Mouse (Mus musculus): Measurements from ENCODE around the gene Ddx55. TPM values are rescaled to one million over a fixed set of nuclear protein-coding genes. Genes with fewer than 3 reads are reported as not detected.

Ddx55 gene
- polyA plus RNA-seq, 1 experiment from 2014 or later, result 8.4 TPM

DNA sequence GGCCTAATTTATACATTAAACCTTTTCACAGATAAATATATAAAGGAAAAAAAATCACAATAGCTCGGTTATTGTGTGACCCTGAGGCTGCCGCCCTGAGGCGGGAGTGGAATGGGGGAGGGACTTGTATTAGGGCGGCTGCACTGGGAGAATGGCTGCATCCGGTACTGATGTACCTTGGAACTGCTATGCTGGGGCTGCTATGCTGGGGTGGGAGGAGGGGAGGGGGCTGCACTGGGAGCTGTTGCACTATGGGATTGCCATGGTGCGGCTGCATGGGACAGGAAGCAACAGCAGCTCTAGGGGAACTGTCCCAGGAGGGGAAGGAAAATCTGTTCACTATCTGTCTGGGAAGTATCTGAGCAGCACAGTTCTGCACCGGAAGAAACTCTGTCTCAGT, 20.2 kb upstream of the Ddx55 start:
- WGBS, result 31% methylated on average over 7 of the region's 7 CpGs
- H3K4me1 ChIP-seq (ENCODE audit: control insufficient read depth, insufficient read depth, low read length), result peaks cover 41% of the 10 kb centered on the region

GRCm38 (mm10) chr5:124535016-124535415, 17.6 kb upstream of the Ddx55 start:
- H3K4me1 ChIP-seq (ENCODE audit: control insufficient read depth, insufficient read depth, low read length), result peaks cover 22% of the 10 kb centered on the region
- 41% methylated on average over 5 of the region's 5 CpGs for WGBS
- no peak overlapping the region for H3K9ac ChIP-seq (ENCODE audit: low read length)
- no peak overlapping the region for H3K4me2 ChIP-seq (ENCODE audit: low read depth, low read length)
- no peak for ATAC-seq (replicated peaks; ENCODE audit: extremely low read depth, insufficient read depth, low FRiP score)
- H3K4me3 ChIP-seq (ENCODE audit: low read length), result no peak overlapping the region
- no peaks in the 10 kb centered on the region for H3K36me3 ChIP-seq (ENCODE audit: control insufficient read depth, insufficient read depth)
- no peaks in the 10 kb centered on the region for H3K27me3 ChIP-seq (ENCODE audit: control insufficient read depth, insufficient read depth, low read length)
- no peaks in the 10 kb centered on the region for H3K9me3 ChIP-seq (replicated peaks; ENCODE audit: control insufficient read depth, low read length)
- no peak overlapping the region for H3K27ac ChIP-seq (ENCODE audit: low read length)

More for the DNA sequence above, 20.2 kb upstream of the Ddx55 start:
- ATAC-seq (replicated peaks; ENCODE audit: extremely low read depth, insufficient read depth, low FRiP score), result peak; percentile 8; the same call in 1 of the 2 replicates
- H3K27me3 ChIP-seq (ENCODE audit: control insufficient read depth, insufficient read depth, low read length), result no peaks in the 10 kb centered on the region
- H3K9ac ChIP-seq (ENCODE audit: low read length), result no peak overlapping the region
- H3K9me3 ChIP-seq (replicated peaks; ENCODE audit: control insufficient read depth, low read length), result no peaks in the 10 kb centered on the region
- peak overlapping the region; percentile 92 for H3K27ac ChIP-seq (ENCODE audit: low read length)
- no peak overlapping the region for H3K4me2 ChIP-seq (ENCODE audit: low read depth, low read length)
- no peak overlapping the region for H3K4me3 ChIP-seq (ENCODE audit: low read length)
- H3K36me3 ChIP-seq (ENCODE audit: control insufficient read depth, insufficient read depth), result no peaks in the 10 kb centered on the region

- H3K9ac ChIP-seq (ENCODE audit: low read length), result peak overlapping the region; percentile 65
- no peaks in the 10 kb centered on the region for H3K36me3 ChIP-seq (ENCODE audit: control insufficient read depth, insufficient read depth)
- H3K9me3 ChIP-seq (replicated peaks; ENCODE audit: control insufficient read depth, low read length), result no peaks in the 10 kb centered on the region
- peak overlapping the region; percentile 43 for H3K4me3 ChIP-seq (ENCODE audit: low read length)
- 2% methylated on average over 16 of the region's 17 CpGs for WGBS
- H3K27ac ChIP-seq (ENCODE audit: low read length), result peak overlapping the region; percentile 72
- no peak for ATAC-seq (replicated peaks; ENCODE audit: extremely low read depth, insufficient read depth, low FRiP score)
- peak overlapping the region; percentile 65 for H3K4me2 ChIP-seq (ENCODE audit: low read depth, low read length)
- H3K27me3 ChIP-seq (ENCODE audit: control insufficient read depth, insufficient read depth, low read length), result no peaks in the 10 kb centered on the region
- H3K4me1 ChIP-seq (ENCODE audit: control insufficient read depth, insufficient read depth, low read length), result peaks cover 17% of the 10 kb centered on the region
Measured at GRCm38 (mm10) chr5:124536776-124537175, 15.9 kb upstream of the Ddx55 start.

DNA sequence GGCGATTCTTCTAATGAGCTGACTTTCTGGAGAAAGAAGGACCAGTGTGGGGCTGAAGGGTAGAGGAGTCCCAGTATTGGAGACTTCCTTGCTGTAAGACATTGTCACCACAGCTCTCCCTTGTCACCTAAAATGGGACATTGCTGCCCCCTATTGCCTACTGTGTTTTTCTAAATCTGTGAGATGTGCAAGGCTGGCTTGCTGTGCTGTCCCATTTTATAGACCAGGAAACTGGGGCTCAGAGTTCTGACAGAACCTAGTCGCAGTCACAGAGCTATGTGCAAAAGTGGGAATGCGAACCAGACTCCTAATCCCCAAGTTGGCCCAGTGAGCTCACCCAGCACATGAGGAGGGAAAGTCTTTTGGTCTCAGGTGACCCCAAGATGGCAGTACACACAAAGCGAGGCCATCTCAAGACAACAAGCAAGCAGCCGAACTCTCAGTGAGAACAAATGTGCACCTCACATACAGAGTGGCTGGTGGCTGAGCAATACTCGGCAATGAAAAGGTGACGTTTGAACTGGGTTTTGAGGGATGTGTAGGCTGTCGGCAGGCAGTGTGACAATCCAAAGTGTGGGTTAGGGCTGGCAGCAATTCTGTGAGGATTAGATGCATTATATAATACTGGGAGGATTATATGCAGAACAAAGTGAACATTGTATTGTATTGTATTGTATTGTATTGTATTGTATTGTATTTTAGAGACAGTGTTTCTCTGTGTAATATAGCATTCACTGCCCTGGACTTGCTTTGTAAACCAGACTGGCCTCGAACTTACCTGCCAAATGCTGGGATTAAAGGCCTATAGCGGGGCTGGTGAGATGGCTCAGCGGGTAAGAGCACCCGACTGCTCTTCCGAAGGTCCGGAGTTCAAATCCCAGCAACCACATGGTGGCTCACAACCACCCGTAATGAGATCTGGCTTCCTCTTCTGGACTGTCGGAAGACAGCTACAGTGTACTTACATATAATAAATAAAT, 13.6 kb upstream of the Ddx55 start:
- no peaks in the 10 kb centered on the region for H3K9me3 ChIP-seq (replicated peaks; ENCODE audit: control insufficient read depth, low read length)
- peaks cover 26% of the 10 kb centered on the region for H3K4me1 ChIP-seq (ENCODE audit: control insufficient read depth, insufficient read depth, low read length)
- peaks cover 8% of the 10 kb centered on the region for H3K36me3 ChIP-seq (ENCODE audit: control insufficient read depth, insufficient read depth)
- no peak overlapping the region for H3K4me3 ChIP-seq (ENCODE audit: low read length)
- no peak overlapping the region for H3K27ac ChIP-seq (ENCODE audit: low read length)
- no peak overlapping the region for H3K9ac ChIP-seq (ENCODE audit: low read length)
- no peak for ATAC-seq (replicated peaks; ENCODE audit: extremely low read depth, insufficient read depth, low FRiP score)
- H3K27me3 ChIP-seq (ENCODE audit: control insufficient read depth, insufficient read depth, low read length), result no peaks in the 10 kb centered on the region
- no peak overlapping the region for H3K4me2 ChIP-seq (ENCODE audit: low read depth, low read length)
- 77% methylated on average over 15 of the region's 16 CpGs for WGBS

GRCm38 (mm10) chr5:124539905-124540304, 12.8 kb upstream of the Ddx55 start:
- Histone ChIP-seq H3K27me3 (ENCODE audit: control insufficient read depth, insufficient read depth, low read length) (no peaks in the 10 kb centered on the region), H3K9ac (ENCODE audit: low read length) (peak overlapping the region; percentile 22; the same call in 1 of the 2 replicates), H3K4me2 (ENCODE audit: low read depth, low read length) (peak overlapping the region; percentile 49), H3K36me3 (ENCODE audit: control insufficient read depth, insufficient read depth) (peaks cover 16% of the 10 kb centered on the region), H3K9me3 (replicated peaks; ENCODE audit: control insufficient read depth, low read length) (no peaks in the 10 kb centered on the region), H3K27ac (ENCODE audit: low read length) (peak overlapping the region; percentile 52), H3K4me1 (ENCODE audit: control insufficient read depth, insufficient read depth, low read length) (peaks cover 26% of the 10 kb centered on the region), H3K4me3 (ENCODE audit: low read length) (peak overlapping the region; percentile 97)
- ATAC-seq (replicated peaks; ENCODE audit: extremely low read depth, insufficient read depth, low FRiP score), result no peak
- WGBS, result 73% methylated on average over 4 of the region's 4 CpGs

DNA sequence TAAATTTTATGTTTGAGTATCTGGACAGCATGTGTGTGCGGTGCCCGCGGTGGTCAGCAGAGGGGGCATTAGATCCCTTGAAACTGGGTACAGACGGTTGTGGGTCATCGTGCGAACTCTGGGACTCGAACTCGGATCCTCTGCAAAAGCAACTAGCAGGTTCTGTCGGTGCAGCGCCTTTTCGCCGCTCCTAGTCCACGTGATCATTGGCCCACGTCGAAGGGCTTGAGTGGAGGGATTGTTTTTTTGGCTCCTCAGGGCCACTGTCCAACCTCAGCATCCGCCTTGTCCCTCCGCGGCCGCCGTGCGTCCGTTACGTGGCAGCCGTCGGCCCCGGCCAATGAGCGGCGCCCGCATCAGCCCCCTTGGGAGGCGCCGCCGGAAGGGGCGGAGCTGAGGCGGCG, 12.3 kb upstream of the Ddx55 start, which contains the start of gene Tmed2:
Gene Tmed2, plus strand, starts transcription at position 313 of the 404 bp plus-strand sequence.
- peak; percentile 92 for ATAC-seq (replicated peaks; ENCODE audit: extremely low read depth, insufficient read depth, low FRiP score)
- under 1% methylated on average over 35 of the region's 35 CpGs for WGBS
- Histone ChIP-seq H3K9me3 (replicated peaks; ENCODE audit: control insufficient read depth, low read length) (no peaks in the 10 kb centered on the region), H3K27ac (ENCODE audit: low read length) (peak within 1 kb of the TSS; percentile 91), H3K36me3 (ENCODE audit: control insufficient read depth, insufficient read depth) (peaks cover 20% of the 10 kb centered on the region), H3K4me3 (ENCODE audit: low read length) (peak within 1 kb of the TSS; percentile 97), H3K4me1 (ENCODE audit: control insufficient read depth, insufficient read depth, low read length) (peaks cover 26% of the 10 kb centered on the region), H3K27me3 (ENCODE audit: control insufficient read depth, insufficient read depth, low read length) (no peaks in the 10 kb centered on the region), H3K4me2 (ENCODE audit: low read depth, low read length) (peak within 1 kb of the TSS; percentile 86), H3K9ac (ENCODE audit: low read length) (peak within 1 kb of the TSS; percentile 94)

- no peaks in the 10 kb centered on the region for H3K27me3 ChIP-seq (ENCODE audit: control insufficient read depth, insufficient read depth, low read length)
- H3K36me3 ChIP-seq (ENCODE audit: control insufficient read depth, insufficient read depth), result peaks cover 25% of the 10 kb centered on the region
- peak overlapping the region; percentile 97 for H3K4me3 ChIP-seq (ENCODE audit: low read length)
- peak overlapping the region; percentile 91 for H3K27ac ChIP-seq (ENCODE audit: low read length)
- peak overlapping the region; percentile 94 for H3K9ac ChIP-seq (ENCODE audit: low read length)
- no peaks in the 10 kb centered on the region for H3K9me3 ChIP-seq (replicated peaks; ENCODE audit: control insufficient read depth, low read length)
- H3K4me1 ChIP-seq (ENCODE audit: control insufficient read depth, insufficient read depth, low read length), result peaks cover 26% of the 10 kb centered on the region
- ATAC-seq (replicated peaks; ENCODE audit: extremely low read depth, insufficient read depth, low FRiP score), result peak; percentile 73
- under 1% methylated on average over 78 of the region's 89 CpGs for WGBS
- peak overlapping the region; percentile 86 for H3K4me2 ChIP-seq (ENCODE audit: low read depth, low read length)
Measured at GRCm38 (mm10) chr5:124540905-124541601, 11.6 kb upstream of the Ddx55 start.

GRCm38 (mm10) chr5:124541602-124541973, 11.1 kb upstream of the Ddx55 start:
- peak overlapping the region; percentile 97 for H3K4me3 ChIP-seq (ENCODE audit: low read length)
- 7% methylated on average over 8 of the region's 8 CpGs for WGBS
- no peak for ATAC-seq (replicated peaks; ENCODE audit: extremely low read depth, insufficient read depth, low FRiP score)
- peak overlapping the region; percentile 94 for H3K9ac ChIP-seq (ENCODE audit: low read length)
- no peaks in the 10 kb centered on the region for H3K9me3 ChIP-seq (replicated peaks; ENCODE audit: control insufficient read depth, low read length)
- peaks cover 30% of the 10 kb centered on the region for H3K36me3 ChIP-seq (ENCODE audit: control insufficient read depth, insufficient read depth)
- peaks cover 25% of the 10 kb centered on the region for H3K4me1 ChIP-seq (ENCODE audit: control insufficient read depth, insufficient read depth, low read length)
- peak overlapping the region; percentile 91 for H3K27ac ChIP-seq (ENCODE audit: low read length)
- H3K4me2 ChIP-seq (ENCODE audit: low read depth, low read length), result peak overlapping the region; percentile 86
- no peaks in the 10 kb centered on the region for H3K27me3 ChIP-seq (ENCODE audit: control insufficient read depth, insufficient read depth, low read length)

Measured in heart, embryonic 16.5 days (tissue).